Mouse (Mus musculus) MEL (cell line): ENCODE results near the gene Ocel1. TPM values are rescaled to one million over a fixed set of nuclear protein-coding genes. Genes with fewer than 3 reads are reported as not detected.

Experiments
- DNase-seq: peaks from one replicate; pipeline ENCODE4 v3.0.0; 2011; ENCODE audit warnings: low read depth, low spot score
- H3K27ac ChIP-seq: 2 replicates; pipeline ENCODE4 v1.5.1; 2012; ENCODE audit warnings: low read depth, mild to moderate bottlenecking, control low read depth, low read length, moderate library complexity; ENCODE audit not compliant: control insufficient read depth
- H3K27me3 ChIP-seq, 2 experiments: fragments of 150-350 bp in 1 of 2; sonication (generic) in 1 of 2; 2 replicates each; pipeline ENCODE4 v1.6.1; 2012; ENCODE audit warnings: low read length in 2 of 2, mild to moderate bottlenecking in 2 of 2, improper control_type of control experiment in 1 of 2, moderate library complexity in 1 of 2; ENCODE audit not compliant: insufficient read depth in 2 of 2, control insufficient read depth in 1 of 2
- H3K36me3 ChIP-seq, 2 experiments: 2 replicates each; pipeline ENCODE4 v1.6.1; 2012 to 2014; ENCODE audit warnings: low read length in 2 of 2, improper control_type of control experiment in 1 of 2, inconsistent platforms in 1 of 2, mild to moderate bottlenecking in 1 of 2; ENCODE audit not compliant: insufficient read depth in 2 of 2, control insufficient read depth in 1 of 2
- H3K4me1 ChIP-seq, 2 experiments: fragments of 150-350 bp in 1 of 2; sonication (generic) in 1 of 2; 2 replicates each; pipeline ENCODE4 v1.6.1; 2012; ENCODE audit warnings: low read length in 2 of 2, improper control_type of control experiment in 1 of 2, mild to moderate bottlenecking in 1 of 2; ENCODE audit not compliant: insufficient read depth in 2 of 2, control insufficient read depth in 1 of 2
- H3K4me3 ChIP-seq, 2 experiments: fragments of 150-350 bp in 1 of 2; sonication (generic) in 1 of 2; 2 replicates each; pipeline ENCODE4 v1.5.1; 2012; ENCODE audit warnings: low read depth in 2 of 2, low read length in 2 of 2, mild to moderate bottlenecking in 2 of 2, moderate library complexity in 2 of 2, control low read depth in 1 of 2, improper control_type of control experiment in 1 of 2; ENCODE audit not compliant: control insufficient read depth in 1 of 2, insufficient read depth in 1 of 2
- H3K79me2 ChIP-seq: 2 replicates; pipeline ENCODE4 v1.6.1; 2012; ENCODE audit warnings: mild to moderate bottlenecking, low read length, moderate library complexity; ENCODE audit not compliant: control insufficient read depth, poor library complexity, insufficient read depth
- H3K9ac ChIP-seq: 2 replicates; pipeline ENCODE4 v1.6.1; 2012; ENCODE audit warnings: low read depth, mild to moderate bottlenecking, control low read depth, low read length, moderate library complexity; ENCODE audit not compliant: control insufficient read depth, poor library complexity, severe bottlenecking
- H3K9me3 ChIP-seq: fragments of 150-350 bp; sonication (generic); replicated peaks from 2 replicates; pipeline ENCODE4 v1.6.1; 2012; ENCODE audit warnings: mild to moderate bottlenecking, low read length, improper control_type of control experiment, moderate library complexity; ENCODE audit not compliant: insufficient read depth
- BHLHE40 ChIP-seq: IDR thresholded peaks from 2 replicates; pipeline ENCODE4 v1.6.1; 2012; ENCODE audit warnings: low read depth, mild to moderate bottlenecking, inconsistent platforms, low read length, improper control_type of control experiment, borderline replicate concordance
- CHD1 ChIP-seq: IDR thresholded peaks from 2 replicates; pipeline ENCODE4 v1.6.1; 2012; ENCODE audit warnings: low read depth, mild to moderate bottlenecking, inconsistent platforms, low read length, improper control_type of control experiment
- CTCF ChIP-seq, 3 experiments: IDR thresholded peaks in 2 of 3; conservative IDR thresholded peaks in 1 of 3; 2 replicates each; pipeline ENCODE4 v1.5.1; 2011 to 2012; ENCODE audit warnings: low read length in 3 of 3, low read depth in 2 of 3, mild to moderate bottlenecking in 2 of 3, improper control_type of control experiment in 1 of 3, inconsistent platforms in 1 of 3, mixed read lengths in 1 of 3, moderate library complexity in 1 of 3; ENCODE audit not compliant: control insufficient read depth in 1 of 3, insufficient read depth in 1 of 3, poor library complexity in 1 of 3, severe bottlenecking in 1 of 3
- E2F4 ChIP-seq: IDR thresholded peaks from 2 replicates; pipeline ENCODE4 v1.6.1; 2011; ENCODE audit warnings: low read depth, low read length, improper control_type of control experiment, borderline replicate concordance
- EP300 ChIP-seq, 2 experiments: IDR thresholded peaks; 2 replicates each; pipeline ENCODE4 v1.6.1; 2011; ENCODE audit warnings: improper control_type of control experiment in 2 of 2, low read length in 2 of 2, low read depth in 1 of 2, mild to moderate bottlenecking in 1 of 2
- GABPA ChIP-seq: IDR thresholded peaks from 2 replicates; pipeline ENCODE4 v1.6.1; 2012; ENCODE audit warnings: low read depth, mild to moderate bottlenecking, inconsistent platforms, low read length, improper control_type of control experiment, moderate library complexity
- GATA1 ChIP-seq: IDR thresholded peaks from 2 replicates; pipeline ENCODE4 v1.6.1; 2011; ENCODE audit warnings: low read depth, low read length, improper control_type of control experiment
- HCFC1 ChIP-seq: IDR thresholded peaks from 2 replicates; pipeline ENCODE4 v1.6.1; 2012; ENCODE audit warnings: low read depth, mild to moderate bottlenecking, inconsistent platforms, low read length, improper control_type of control experiment, moderate library complexity
- MAFK ChIP-seq: IDR thresholded peaks from 2 replicates; pipeline ENCODE4 v1.6.1; 2011; ENCODE audit warnings: low read depth, mild to moderate bottlenecking, low read length, improper control_type of control experiment, borderline replicate concordance
- MAZ ChIP-seq: IDR thresholded peaks from 2 replicates; pipeline ENCODE4 v1.6.1; 2012; ENCODE audit warnings: low read depth, mild to moderate bottlenecking, inconsistent platforms, low read length, improper control_type of control experiment
- MXI1 ChIP-seq: IDR thresholded peaks from 2 replicates; pipeline ENCODE4 v1.6.1; 2011; ENCODE audit warnings: mild to moderate bottlenecking, low read depth, low read length, improper control_type of control experiment
- MYB ChIP-seq: IDR thresholded peaks from 2 replicates; pipeline ENCODE4 v1.6.1; 2011; ENCODE audit warnings: mild to moderate bottlenecking, low read depth, low read length, improper control_type of control experiment
- NRF1 ChIP-seq: IDR thresholded peaks from 2 replicates; pipeline ENCODE4 v1.6.1; 2014; ENCODE audit warnings: low read depth, mild to moderate bottlenecking, inconsistent platforms, low read length, improper control_type of control experiment, moderate library complexity; ENCODE audit not compliant: poor library complexity, insufficient read depth, severe bottlenecking
- POLR2A ChIP-seq, 2 experiments: IDR thresholded peaks; 2 replicates each; pipeline ENCODE4 v1.6.1; 2011 to 2012; ENCODE audit warnings: low read length in 2 of 2, mild to moderate bottlenecking in 2 of 2, control low read depth in 1 of 2, improper control_type of control experiment in 1 of 2, low read depth in 1 of 2, moderate library complexity in 1 of 2; ENCODE audit not compliant: control insufficient read depth in 1 of 2, insufficient read depth in 1 of 2, poor library complexity in 1 of 2
- RAD21 ChIP-seq: IDR thresholded peaks from 2 replicates; pipeline ENCODE4 v1.6.1; 2011; ENCODE audit warnings: mild to moderate bottlenecking, low read depth, low read length, improper control_type of control experiment
- RCOR1 ChIP-seq: IDR thresholded peaks from 2 replicates; pipeline ENCODE4 v1.6.1; 2012; ENCODE audit warnings: low read depth, mild to moderate bottlenecking, inconsistent platforms, low read length, improper control_type of control experiment
- SIN3A ChIP-seq: IDR thresholded peaks from 2 replicates; pipeline ENCODE4 v1.6.1; 2012; ENCODE audit warnings: low read length, improper control_type of control experiment, inconsistent platforms
- SMC3 ChIP-seq: IDR thresholded peaks from 2 replicates; pipeline ENCODE4 v1.6.1; 2011; ENCODE audit warnings: low read depth, low read length, improper control_type of control experiment
- TAL1 ChIP-seq: IDR thresholded peaks from 2 replicates; pipeline ENCODE4 v1.6.1; 2012; ENCODE audit warnings: mild to moderate bottlenecking, inconsistent platforms, low read length, moderate library complexity, mixed read lengths
- TCF12 ChIP-seq: IDR thresholded peaks from 2 replicates; pipeline ENCODE4 v1.6.1; 2014; ENCODE audit warnings: low read depth, mild to moderate bottlenecking, inconsistent platforms, low read length, improper control_type of control experiment, moderate library complexity
- UBTF ChIP-seq: IDR thresholded peaks from 2 replicates; pipeline ENCODE4 v1.6.1; 2012; ENCODE audit warnings: low read depth, mild to moderate bottlenecking, inconsistent platforms, low read length, improper control_type of control experiment, moderate library complexity, borderline replicate concordance; ENCODE audit not compliant: insufficient read depth
- USF1 ChIP-seq: IDR thresholded peaks from 2 replicates; pipeline ENCODE4 v1.6.1; 2014; ENCODE audit warnings: low read depth, mild to moderate bottlenecking, inconsistent platforms, low read length, improper control_type of control experiment, moderate library complexity
- USF2 ChIP-seq, 2 experiments: IDR thresholded peaks; 2 replicates each; pipeline ENCODE4 v1.6.1; 2011 to 2012; ENCODE audit warnings: improper control_type of control experiment in 2 of 2, low read length in 2 of 2, borderline replicate concordance in 1 of 2, inconsistent platforms in 1 of 2, low read depth in 1 of 2, mild to moderate bottlenecking in 1 of 2; ENCODE audit not compliant: insufficient read depth in 1 of 2
- ZC3H11A ChIP-seq: IDR thresholded peaks from 2 replicates; pipeline ENCODE4 v1.6.1; 2012; ENCODE audit warnings: low read depth, mild to moderate bottlenecking, inconsistent platforms, low read length, improper control_type of control experiment
- ZKSCAN1 ChIP-seq: IDR thresholded peaks from 2 replicates; pipeline ENCODE4 v1.6.1; 2012; ENCODE audit warnings: low read depth, mild to moderate bottlenecking, inconsistent platforms, low read length, improper control_type of control experiment, moderate library complexity
- ZMIZ1 ChIP-seq: IDR thresholded peaks from 2 replicates; pipeline ENCODE4 v1.6.1; 2012; ENCODE audit warnings: low read depth, mild to moderate bottlenecking, inconsistent platforms, low read length, improper control_type of control experiment, moderate library complexity
- ZNF384 ChIP-seq: IDR thresholded peaks from 2 replicates; pipeline ENCODE4 v1.6.1; 2012; ENCODE audit warnings: low read depth, mild to moderate bottlenecking, inconsistent platforms, low read length, improper control_type of control experiment
- polyA plus RNA-seq, 2 experiments: library from polyadenylated mRNA; stranded (reverse) in 1 of 2; unstranded in 1 of 2; fragments of >175 nt in 1 of 2; fragments of >200 nt in 1 of 2; gene quantifications; 2 replicates each; pipeline versions ENCODE4 v1.2.1 to v1.2.4; 2012; ENCODE audit warnings: low replicate concordance in 2 of 2, low read depth in 1 of 2; ENCODE audit not compliant: insufficient read length in 2 of 2, insufficient read depth in 1 of 2, missing spikeins in 1 of 2
- total RNA-seq: library from RNA; depleted of rRNA; stranded (reverse); fragments of 300-350 nt; gene quantifications from 2 replicates; pipeline ENCODE4 v1.2.3, GENCODE M21; 2012

The Ocel1 gene
- total and polyA plus RNA-seq, 3 experiments = 16.2 to 18.3 TPM; not detected in 1

- peak overlapping the region; percentile 84 to 90 for H3K4me3 ChIP-seq
- no peak for DNase-seq
- H3K36me3 ChIP-seq = no peaks in the 10 kb centered on the region; a peak in 1 of 4 replicates
- H3K9me3 ChIP-seq = no peaks in the 10 kb centered on the region
- peak overlapping the region; percentile 95 for H3K9ac ChIP-seq
- peaks cover 10% of the 10 kb centered on the region for H3K79me2 ChIP-seq
- H3K27ac ChIP-seq = no peak overlapping the region
- TF ChIP-seq MYB = no peak
- TF ChIP-seq HCFC1 = no peak
- no peak for TF ChIP-seq USF2 (IDR thresholded peaks at IDR 0.05; ENCODE audit: borderline replicate concordance in 1 of 2, insufficient read depth in 1 of 2, low read depth in 1 of 2, low read length in 2 of 2)
- no peak for TF ChIP-seq ZKSCAN1
- no peak for TF ChIP-seq GATA1
- TF ChIP-seq CTCF (IDR thresholded peaks at IDR 0.05 in 2 of 3, conservative IDR thresholded peaks at IDR 0.05 in 1 of 3; ENCODE audit: control insufficient read depth in 1 of 3, insufficient read depth in 1 of 3, low read depth in 2 of 3, low read length in 3 of 3, poor library complexity in 1 of 3, severe bottlenecking in 1 of 3) = no peak
- TF ChIP-seq RAD21 = no peak
- TF ChIP-seq E2F4 = no peak
- no peak for TF ChIP-seq BHLHE40
- TF ChIP-seq EP300 (IDR thresholded peaks at IDR 0.05; ENCODE audit: low read depth in 1 of 2, low read length in 2 of 2) = no peak
- no peaks in the 10 kb centered on the region for H3K27me3 ChIP-seq
- H3K4me1 ChIP-seq = peaks cover 0 to 8% of the 10 kb centered on the region in 2 experiments; a peak in 2 of 4 replicates
Observed at GRCm38 (mm10) chr8:71380178-71381171, 9.4 kb downstream of the Ocel1 start.

GRCm38 (mm10) chr8:71381421-71381970, 10.4 kb downstream of the Ocel1 start, which contains the start of gene Nr2f6:
TSS of gene Nr2f6 (minus strand) at chr8:71381960.
- Histone ChIP-seq H3K27ac (peak within 1 kb of the TSS; percentile 40), H3K9ac (peak within 1 kb of the TSS; percentile 95)
- TF ChIP-seq MAZ = no peak
- no peak for TF ChIP-seq TCF12
- TF ChIP-seq USF1 = no peak
- no peak for TF ChIP-seq HCFC1
- no peak for TF ChIP-seq CHD1
- no peak for TF ChIP-seq NRF1
- TF ChIP-seq UBTF = peak; percentile 97
- no peak for TF ChIP-seq MYB
- TF ChIP-seq BHLHE40 = no peak
- TF ChIP-seq ZMIZ1 = no peak
- peak; percentile 46; the same call in 1 of the 2 replicates for TF ChIP-seq SIN3A
- no peak; the same call in 1 of the 2 replicates for TF ChIP-seq E2F4
- no peak for TF ChIP-seq GABPA
- TF ChIP-seq RCOR1 = no peak
- peak; percentile 24; the same call in 1 of the 2 replicates for TF ChIP-seq MXI1
- TF ChIP-seq ZC3H11A = no peak
- no peak for TF ChIP-seq MAFK
- no peak for TF ChIP-seq SMC3
- no peak for TF ChIP-seq ZNF384
- TF ChIP-seq POLR2A (IDR thresholded peaks at IDR 0.05; ENCODE audit: control insufficient read depth in 1 of 2, insufficient read depth in 1 of 2, low read depth in 1 of 2, low read length in 2 of 2, poor library complexity in 1 of 2) = peak in 1 of 2 experiments; percentile 25; a peak in 1 of 4 replicates
- no peak for TF ChIP-seq EP300 (IDR thresholded peaks at IDR 0.05; ENCODE audit: low read depth in 1 of 2, low read length in 2 of 2)
- TF ChIP-seq TAL1 = no peak
- no peak for TF ChIP-seq RAD21
- TF ChIP-seq, all 39 proteins: peak for 4
- H3K4me1 ChIP-seq = peaks cover 0 to 8% of the 10 kb centered on the region in 2 experiments; a peak in 2 of 4 replicates
- peak; percentile 61 for DNase-seq
- no peaks in the 10 kb centered on the region for H3K27me3 ChIP-seq
- H3K36me3 ChIP-seq = no peaks in the 10 kb centered on the region; a peak in 1 of 4 replicates
- peaks cover 10% of the 10 kb centered on the region for H3K79me2 ChIP-seq
- H3K4me3 ChIP-seq = peak within 1 kb of the TSS; percentile 84 to 91
- no peaks in the 10 kb centered on the region for H3K9me3 ChIP-seq
